Mouse (Mus musculus) CH12.LX (cell line): ENCODE data around the gene Cenpe. TPM values are rescaled to one million over a fixed set of nuclear protein-coding genes. Genes with fewer than 3 reads are reported as not detected.
A peak's percentile ranks its signal among the peaks of the same experiment; 100 is the strongest.

Experiments
- DNase-seq: peaks from one replicate; pipeline ENCODE4 v3.0.0-alpha.2; 2013; ENCODE audit errors: extremely low read depth
- H3K27ac ChIP-seq: 2 replicates; pipeline ENCODE4 v1.5.1; 2012; ENCODE audit warnings: low read depth, mild to moderate bottlenecking, control low read depth, moderate library complexity; ENCODE audit not compliant: insufficient read depth
- H3K27me3 ChIP-seq: replicated peaks from 2 replicates; pipeline ENCODE3; 2012; ENCODE audit warnings: inconsistent platforms
- H3K36me3 ChIP-seq, 2 experiments: replicated peaks in 1 of 2; 2 replicates each; pipeline versions ENCODE3 to v1.6.1; 2012; ENCODE audit warnings: inconsistent platforms in 1 of 2, low read length in 1 of 2, mild to moderate bottlenecking in 1 of 2, mixed read lengths in 1 of 2, moderate library complexity in 1 of 2; ENCODE audit not compliant: control insufficient read depth in 1 of 2, insufficient read depth in 1 of 2
- H3K4me1 ChIP-seq, 2 experiments: 2 replicates each; pipeline ENCODE4 v1.6.1; 2012; ENCODE audit warnings: inconsistent platforms in 1 of 2, moderate library complexity in 1 of 2; ENCODE audit not compliant: insufficient read depth in 2 of 2, control insufficient read depth in 1 of 2
- H3K4me2 ChIP-seq: 2 replicates; pipeline ENCODE4 v1.6.1; 2012; ENCODE audit warnings: low read depth, mild to moderate bottlenecking, control low read depth; ENCODE audit not compliant: poor library complexity, insufficient read depth, severe bottlenecking
- H3K4me3 ChIP-seq, 3 experiments: fragments of 150-350 bp in 1 of 3; sonication (generic) in 1 of 3; replicated peaks in 1 of 3; 2 replicates each; pipeline versions ENCODE3 to v1.5.1; 2011 to 2012; ENCODE audit warnings: low read depth in 2 of 3, low read length in 2 of 3, mild to moderate bottlenecking in 2 of 3, moderate library complexity in 2 of 3, control low read depth in 1 of 3, improper control_type of control experiment in 1 of 3, inconsistent platforms in 1 of 3, mixed read lengths in 1 of 3; ENCODE audit not compliant: poor library complexity in 1 of 3
- H3K79me2 ChIP-seq: replicated peaks from 2 replicates; pipeline ENCODE4 v1.6.1; 2012; ENCODE audit warnings: mild to moderate bottlenecking, moderate library complexity; ENCODE audit not compliant: control insufficient read depth, poor library complexity, insufficient read depth, severe bottlenecking; ENCODE audit errors: extremely low read depth
- H3K9ac ChIP-seq: 2 replicates; pipeline ENCODE4 v1.6.1; 2012; ENCODE audit warnings: low read depth, mild to moderate bottlenecking, control low read depth, moderate library complexity; ENCODE audit not compliant: insufficient read depth
- H3K9me3 ChIP-seq: replicated peaks from 2 replicates; pipeline ENCODE3; 2012; ENCODE audit warnings: low read length, inconsistent platforms, mixed read lengths
- CHD1 ChIP-seq: IDR thresholded peaks from 2 replicates; pipeline ENCODE4 v1.6.1; 2012; ENCODE audit warnings: low read depth, low read length, improper control_type of control experiment, inconsistent platforms
- CHD2 ChIP-seq: IDR thresholded peaks from 2 replicates; pipeline ENCODE4 v1.6.1; 2011; ENCODE audit warnings: low read length, improper control_type of control experiment
- CTCF ChIP-seq, 2 experiments: IDR thresholded peaks in 1 of 2; conservative IDR thresholded peaks in 1 of 2; 2 replicates each; pipeline ENCODE4 v1.5.1; 2011 to 2012; ENCODE audit warnings: low read depth in 2 of 2, low read length in 2 of 2, improper control_type of control experiment in 1 of 2, inconsistent platforms in 1 of 2, mild to moderate bottlenecking in 1 of 2, moderate library complexity in 1 of 2
- E2F4 ChIP-seq: IDR thresholded peaks from 2 replicates; pipeline ENCODE4 v1.6.1; 2011; ENCODE audit warnings: low read depth, low read length, improper control_type of control experiment; ENCODE audit not compliant: insufficient replicate concordance
- ELF1 ChIP-seq: IDR thresholded peaks from 2 replicates; pipeline ENCODE4 v1.6.1; 2014; ENCODE audit warnings: low read depth, mild to moderate bottlenecking, inconsistent platforms, low read length, improper control_type of control experiment
- ETS1 ChIP-seq: conservative IDR thresholded peaks from 2 replicates; pipeline ENCODE4 v1.6.1; 2012; ENCODE audit warnings: low read depth, mild to moderate bottlenecking, inconsistent platforms, low read length, improper control_type of control experiment, moderate library complexity
- HCFC1 ChIP-seq: IDR thresholded peaks from 2 replicates; pipeline ENCODE4 v1.6.1; 2012; ENCODE audit warnings: low read depth, mild to moderate bottlenecking, inconsistent platforms, low read length, improper control_type of control experiment
- IRF4 ChIP-seq: IDR thresholded peaks from 2 replicates; pipeline ENCODE4 v1.6.1; 2014; ENCODE audit warnings: low read depth, mild to moderate bottlenecking, inconsistent platforms, low read length, improper control_type of control experiment
- JUN ChIP-seq: IDR thresholded peaks from 2 replicates; pipeline ENCODE4 v1.6.1; 2011; ENCODE audit warnings: low read depth, mild to moderate bottlenecking, low read length, improper control_type of control experiment, moderate library complexity; ENCODE audit not compliant: insufficient read depth
- JUND ChIP-seq: conservative IDR thresholded peaks from 2 replicates; pipeline ENCODE4 v1.6.1; 2011; ENCODE audit warnings: low read depth, low read length, improper control_type of control experiment
- KAT2A ChIP-seq: IDR thresholded peaks from 2 replicates; pipeline ENCODE4 v1.6.1; 2012; ENCODE audit warnings: low read length, improper control_type of control experiment, inconsistent platforms; ENCODE audit not compliant: insufficient replicate concordance
- MAFK ChIP-seq: IDR thresholded peaks from 2 replicates; pipeline ENCODE4 v1.6.1; 2011; ENCODE audit warnings: low read length, improper control_type of control experiment; ENCODE audit not compliant: insufficient replicate concordance
- MAX ChIP-seq: IDR thresholded peaks from 2 replicates; pipeline ENCODE4 v1.6.1; 2011; ENCODE audit warnings: low read length, improper control_type of control experiment
- MAZ ChIP-seq: IDR thresholded peaks from 2 replicates; pipeline ENCODE4 v1.6.1; 2012; ENCODE audit warnings: low read depth, mild to moderate bottlenecking, inconsistent platforms, low read length, improper control_type of control experiment, moderate library complexity
- MEF2A ChIP-seq: IDR thresholded peaks from 2 replicates; pipeline ENCODE4 v1.6.1; 2014; ENCODE audit warnings: low read depth, mild to moderate bottlenecking, inconsistent platforms, low read length, improper control_type of control experiment, borderline replicate concordance
- MXI1 ChIP-seq: IDR thresholded peaks from 2 replicates; pipeline ENCODE4 v1.6.1; 2011; ENCODE audit warnings: mild to moderate bottlenecking, low read depth, low read length, improper control_type of control experiment
- MYC ChIP-seq: IDR thresholded peaks from 2 replicates; pipeline ENCODE4 v1.6.1; 2011; ENCODE audit warnings: low read depth, mild to moderate bottlenecking, improper control_type of control experiment, low read length
- NELFE ChIP-seq: IDR thresholded peaks from 2 replicates; pipeline ENCODE4 v1.6.1; 2011; ENCODE audit warnings: low read depth, low read length, improper control_type of control experiment
- NRF1 ChIP-seq: IDR thresholded peaks from 2 replicates; pipeline ENCODE4 v1.6.1; 2014; ENCODE audit warnings: low read depth, mild to moderate bottlenecking, inconsistent platforms, low read length, improper control_type of control experiment, moderate library complexity
- PAX5 ChIP-seq: IDR thresholded peaks from 2 replicates; pipeline ENCODE4 v1.6.1; 2012; ENCODE audit warnings: low read length, inconsistent platforms, mixed read lengths
- POLR2A ChIP-seq: IDR thresholded peaks from 2 replicates; pipeline ENCODE4 v1.6.1; 2011; ENCODE audit warnings: low read depth, mild to moderate bottlenecking, improper control_type of control experiment, low read length
- POLR2AphosphoS2 ChIP-seq: IDR thresholded peaks from 2 replicates; pipeline ENCODE4 v1.6.1; 2011; ENCODE audit warnings: low read depth, low read length, improper control_type of control experiment
- RAD21 ChIP-seq: IDR thresholded peaks from 2 replicates; pipeline ENCODE4 v1.6.1; 2011; ENCODE audit warnings: low read depth, mild to moderate bottlenecking, low read length, improper control_type of control experiment, moderate library complexity
- RCOR1 ChIP-seq: conservative IDR thresholded peaks from 2 replicates; pipeline ENCODE4 v1.6.1; 2012; ENCODE audit warnings: low read depth, mild to moderate bottlenecking, inconsistent platforms, low read length, improper control_type of control experiment
- SMC3 ChIP-seq: IDR thresholded peaks from 2 replicates; pipeline ENCODE4 v1.6.1; 2011; ENCODE audit warnings: low read depth, low read length, improper control_type of control experiment
- TBP ChIP-seq: conservative IDR thresholded peaks from 2 replicates; pipeline ENCODE4 v1.6.1; 2011; ENCODE audit warnings: low read depth, low read length, improper control_type of control experiment
- UBTF ChIP-seq: IDR thresholded peaks from 2 replicates; pipeline ENCODE4 v1.6.1; 2012; ENCODE audit warnings: low read depth, mild to moderate bottlenecking, inconsistent platforms, low read length, improper control_type of control experiment, moderate library complexity
- USF1 ChIP-seq: IDR thresholded peaks from 2 replicates; pipeline ENCODE4 v1.6.1; 2014; ENCODE audit warnings: low read depth, mild to moderate bottlenecking, inconsistent platforms, low read length, improper control_type of control experiment
- ZKSCAN1 ChIP-seq: IDR thresholded peaks from 2 replicates; pipeline ENCODE4 v1.6.1; 2012; ENCODE audit warnings: low read depth, inconsistent platforms, low read length, improper control_type of control experiment, borderline replicate concordance
- ZMIZ1 ChIP-seq: IDR thresholded peaks from 2 replicates; pipeline ENCODE4 v1.6.1; 2012; ENCODE audit warnings: low read depth, mild to moderate bottlenecking, inconsistent platforms, low read length, improper control_type of control experiment
- ZNF384 ChIP-seq: IDR thresholded peaks from 2 replicates; pipeline ENCODE4 v1.6.1; 2012; ENCODE audit warnings: low read depth, low read length, improper control_type of control experiment, inconsistent platforms
- dilution Hi-C: fragments of 300-500 bp; cut with MboI; formaldehyde crosslinking; loops from 2 replicates; pipeline ENCODE4 v1.14.3; 2020; ENCODE audit warnings: low sequenced_read_pairs; ENCODE audit not compliant: extremely low pct_unique_long_range_greater_than_20kb, extremely low pct_ligation_motif_present
- in situ Hi-C: fragments of 300-500 bp; cut with MboI; formaldehyde crosslinking; loops from 3 replicates; pipeline ENCODE4 v1.14.3; 2019; ENCODE audit warnings: low sequenced_read_pairs, low pct_ligation_motif_present, low pct_unique_long_range_greater_than_20kb, mixed read lengths
- polyA plus RNA-seq: library from polyadenylated mRNA; unstranded; fragments of >175 nt; gene quantifications from 2 replicates; pipeline ENCODE4 v1.2.1, GENCODE M21; 2012; ENCODE audit warnings: low read depth; ENCODE audit not compliant: insufficient read length
- total RNA-seq, 2 experiments: library from RNA; depleted of rRNA; stranded (reverse); fragments of 300-350 nt in 1 of 2; fragments of >200 nt in 1 of 2; gene quantifications; 2 replicates each; pipeline ENCODE4 v1.2.3; 2012 to 2014

The Cenpe gene
- total and polyA plus RNA-seq, 3 experiments: 47.0 to 81.1 (median 73.8) TPM

DNA sequence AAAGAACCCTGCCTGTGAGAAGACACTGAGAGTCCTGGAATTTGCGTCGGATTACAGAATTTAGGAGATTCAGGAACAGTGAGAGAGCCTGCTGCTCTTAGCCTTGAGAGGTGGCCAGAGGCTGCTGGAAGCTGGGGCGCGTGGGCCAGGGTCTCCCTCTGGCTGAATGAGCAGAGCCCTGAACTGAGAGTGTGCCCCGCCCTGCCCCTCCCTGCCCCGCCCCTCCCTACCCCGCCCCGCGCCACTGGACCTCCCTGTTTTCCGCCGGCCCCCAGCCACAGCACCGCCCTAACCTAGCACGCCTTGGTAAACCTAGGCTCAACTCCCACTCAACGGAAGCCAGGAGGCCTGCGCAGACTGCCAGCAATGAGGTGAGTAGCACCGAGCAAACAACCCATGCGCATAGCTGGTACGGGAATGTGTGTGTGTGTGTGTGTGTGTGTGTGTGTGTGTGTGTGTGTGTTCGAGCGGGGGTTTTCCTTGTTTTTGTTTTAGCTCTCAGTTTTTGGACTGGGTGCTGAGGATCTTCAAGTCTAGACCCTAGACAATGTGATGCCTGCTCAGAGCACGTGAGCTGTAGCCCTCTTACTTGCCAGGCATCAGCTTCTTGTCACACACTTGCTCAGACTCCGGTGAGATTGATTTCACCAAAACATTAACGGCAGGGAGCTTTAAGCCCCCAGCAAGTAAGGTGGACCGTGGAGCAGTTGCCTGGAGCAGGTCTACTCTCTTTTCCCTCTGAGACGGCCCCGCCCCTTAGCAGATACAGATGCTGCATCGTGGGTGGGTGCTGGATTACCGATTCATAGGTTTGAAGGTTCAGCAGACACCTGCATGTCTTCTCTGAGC, 95.3 kb downstream of the Cenpe start, which contains the start of gene Slc9b2 (continued):
- TF ChIP-seq TBP (peak; percentile 77), MXI1 (peak; percentile 80), NELFE (peak; percentile 73), HCFC1 (peak; percentile 47; the same call in 1 of the 2 replicates), MAZ (peak; percentile 96), CHD2 (peak; percentile 47; the same call in 1 of the 2 replicates), ZMIZ1 (peak; percentile 56; the same call in 1 of the 2 replicates), RCOR1 (0 out of 2 replicates have a peak, but pooled peaks have one; percentile 35), ELF1 (peak; percentile 59; the same call in 1 of the 2 replicates)

- dilution Hi-C loops (no loop called here), in situ Hi-C loops (no loop called here)
- Histone ChIP-seq H3K9ac (no peak overlapping the region), H3K4me3 (no peak overlapping the region), H3K36me3 (no peaks in the 10 kb centered on the region)
- TF ChIP-seq POLR2A (no peak), TBP (no peak), MEF2A (no peak), ETS1 (no peak), ZNF384 (no peak), MAFK (no peak), JUN (no peak), RAD21 (peak; percentile 11), PAX5 (no peak), UBTF (no peak), NELFE (no peak), MAX (no peak), MYC (no peak), USF1 (no peak), POLR2AphosphoS2 (no peak), CHD1 (no peak), RCOR1 (no peak), NRF1 (no peak), JUND (no peak), MAZ (no peak), KAT2A (no peak), SMC3 (peak; percentile 56), IRF4 (no peak), ZKSCAN1 (no peak), CTCF (conservative IDR thresholded peaks at IDR 0.05 in 1 of 2, IDR thresholded peaks at IDR 0.05 in 1 of 2; ENCODE audit: low read depth in 2 of 2, low read length in 2 of 2) (peak; percentile 6 to 57; a peak in 2 of 4 replicates), E2F4 (no peak)
- TF ChIP-seq, all 38 proteins: peak for 3
- H3K79me2 ChIP-seq: no peaks in the 10 kb centered on the region
- peaks cover 5% of the 10 kb centered on the region for H3K9me3 ChIP-seq
- no peak for DNase-seq
- no peak overlapping the region for H3K27ac ChIP-seq
- peaks cover 2 to 4% of the 10 kb centered on the region in 2 experiments for H3K4me1 ChIP-seq
- no peak overlapping the region for H3K4me2 ChIP-seq
- H3K27me3 ChIP-seq: no peaks in the 10 kb centered on the region
Measured at GRCm38 (mm10) chr3:135312916-135313491, 100.7 kb downstream of the Cenpe start.
